Mouse (Mus musculus) left cerebral cortex, postnatal 4 days (tissue): ENCODE data around the gene Ogfod3. TPM values are rescaled to one million over a fixed set of nuclear protein-coding genes. Genes with fewer than 3 reads are reported as not detected.

Experiments
- DNase-seq: peaks from one replicate; pipeline ENCODE4 v3.0.0-alpha.2; 2022
- intact Hi-C: fragments of 180-260 bp; cut with DNase I; formaldehyde crosslinking; loops from one replicate; pipeline ENCODE4 v1.15.1; 2025
- total RNA-seq, 2 experiments: library from RNA; stranded (reverse); gene quantifications; 2 replicates each; pipeline ENCODE4 v1.2.3; 2021

Ogfod3 gene
- total RNA-seq, 2 experiments from 2014 or later: 7.7 to 8.0 TPM

- no peak for DNase-seq
- intact Hi-C loops: no loop called here
These were observed 3.7 kb downstream of the Ogfod3 start for GRCm38 (mm10) chr11:121200781-121201180.

- no peak for DNase-seq
- intact Hi-C loops: no loop called here
These were observed 4.7 kb downstream of the Ogfod3 start for GRCm38 (mm10) chr11:121199851-121200250.

GRCm38 (mm10) chr11:121198622-121199021 lies 5.9 kb downstream of the Ogfod3 start:
- DNase-seq: no peak
- intact Hi-C loops: no loop called here

DNA sequence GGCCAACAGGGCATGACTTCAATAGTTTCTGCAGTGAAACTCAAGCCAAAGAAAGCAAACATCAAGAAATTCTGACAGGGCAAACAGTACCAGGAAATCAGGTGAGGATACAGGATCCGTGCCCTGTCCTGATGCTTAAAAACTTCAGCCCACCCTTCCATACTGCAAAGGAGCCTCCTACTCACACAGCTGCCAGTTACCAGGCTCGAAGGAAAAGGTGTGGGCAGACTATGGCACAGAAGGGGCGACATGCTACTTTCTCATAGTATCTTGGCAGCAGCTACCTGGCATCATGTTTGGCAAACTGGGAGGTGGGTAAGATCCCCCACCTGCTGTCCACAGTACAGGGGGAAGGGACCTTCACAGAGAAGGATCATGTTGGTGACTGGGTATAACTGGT lies 11.1 kb downstream of the Ogfod3 start:
- intact Hi-C loops: no loop called here
- DNase-seq: no peak

DNA sequence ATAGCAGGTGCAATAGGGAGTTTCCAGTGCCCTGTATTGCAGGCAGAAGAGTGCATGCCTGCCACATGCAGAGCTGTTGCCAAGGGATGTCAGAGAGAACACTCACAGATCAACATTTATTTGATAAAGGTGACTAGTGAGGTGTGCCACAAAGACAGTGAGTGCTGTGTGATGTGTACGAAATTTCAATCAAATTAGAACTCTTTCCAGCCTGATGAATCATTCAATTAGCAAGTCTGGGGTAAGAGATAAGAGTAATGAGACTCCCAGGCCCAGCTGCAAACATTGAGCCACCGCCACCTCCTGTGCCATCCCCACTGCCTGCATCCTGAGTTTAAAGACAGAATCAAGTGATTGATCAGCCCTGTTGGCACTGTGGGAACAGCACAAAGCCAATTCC lies 11.8 kb downstream of the Ogfod3 start:
- intact Hi-C loops: no loop called here
- DNase-seq: no peak

GRCm38 (mm10) chr11:121189681-121190080 lies 14.8 kb downstream of the Ogfod3 start:
- no peak for DNase-seq
- intact Hi-C loops: no loop called here

DNA sequence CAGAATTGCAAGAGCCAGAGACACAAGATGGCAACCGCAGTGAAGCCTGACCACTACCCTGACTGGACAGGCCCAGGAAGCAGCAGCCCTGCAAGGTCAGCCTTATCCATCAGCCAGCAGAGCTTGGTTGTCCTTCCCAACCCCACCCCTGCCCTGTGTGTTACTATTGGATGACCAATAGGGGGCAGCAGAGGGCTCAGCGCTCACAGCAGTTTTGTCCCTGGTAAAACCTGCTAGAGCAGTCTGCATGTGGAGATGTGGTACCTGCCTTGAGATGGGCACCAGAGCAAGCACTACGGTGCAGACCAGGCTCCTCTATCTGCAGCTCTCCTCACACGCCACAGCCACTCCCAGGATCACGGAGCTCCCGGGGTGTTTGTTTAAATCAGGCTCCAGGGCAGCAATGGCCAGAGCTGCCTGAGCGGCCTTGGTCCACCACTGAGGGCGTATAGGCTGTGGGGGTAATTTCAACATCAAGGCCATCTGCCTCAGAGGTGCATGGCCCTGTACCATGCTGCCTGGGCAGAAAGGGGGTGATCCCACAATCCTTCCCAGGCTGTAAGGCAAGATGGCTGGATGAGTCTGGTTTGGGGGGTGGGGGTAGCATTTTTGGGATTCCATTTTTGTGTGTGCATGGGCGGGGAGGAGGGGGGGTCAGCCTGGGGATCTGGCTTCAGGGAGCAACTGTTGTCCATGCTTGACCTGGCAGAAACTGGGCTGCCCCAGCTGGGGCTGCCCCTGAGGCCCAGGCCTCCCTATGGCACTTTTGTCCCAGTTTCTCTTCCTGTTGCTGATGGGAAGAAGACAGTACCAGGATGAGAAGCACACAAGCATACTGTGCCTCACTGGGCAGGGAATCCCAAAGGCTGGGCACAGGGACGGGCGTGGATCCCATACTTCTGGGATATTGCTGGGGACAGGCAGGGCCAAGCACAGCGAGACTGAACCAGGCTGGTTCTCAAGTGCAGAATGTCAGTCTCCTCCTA lies 27.9 kb downstream of the Ogfod3 start:
- DNase-seq: peak; percentile 61
- intact Hi-C loops: no loop called here

DNA sequence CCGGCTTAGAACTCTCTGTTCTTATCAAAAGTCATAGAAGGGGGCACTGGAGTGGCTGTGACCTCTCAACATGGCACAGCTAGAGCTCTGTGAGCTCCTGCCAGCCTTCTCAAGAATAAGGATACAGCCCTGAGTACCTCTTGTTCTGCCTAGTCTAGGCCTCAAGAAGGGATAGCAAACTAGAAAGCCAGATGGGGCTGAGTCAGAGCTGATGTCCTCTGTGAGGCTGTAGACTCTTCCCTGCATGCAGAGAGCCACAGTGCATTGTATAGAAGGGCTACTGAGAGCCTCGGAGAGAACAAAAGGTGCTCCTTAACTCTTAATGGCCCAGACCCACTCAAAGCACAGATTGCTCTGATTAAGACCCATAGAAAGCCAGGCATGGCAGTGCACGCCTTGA lies 30.3 kb downstream of the Ogfod3 start:
- DNase-seq: no peak
- intact Hi-C loops: no loop called here

DNA sequence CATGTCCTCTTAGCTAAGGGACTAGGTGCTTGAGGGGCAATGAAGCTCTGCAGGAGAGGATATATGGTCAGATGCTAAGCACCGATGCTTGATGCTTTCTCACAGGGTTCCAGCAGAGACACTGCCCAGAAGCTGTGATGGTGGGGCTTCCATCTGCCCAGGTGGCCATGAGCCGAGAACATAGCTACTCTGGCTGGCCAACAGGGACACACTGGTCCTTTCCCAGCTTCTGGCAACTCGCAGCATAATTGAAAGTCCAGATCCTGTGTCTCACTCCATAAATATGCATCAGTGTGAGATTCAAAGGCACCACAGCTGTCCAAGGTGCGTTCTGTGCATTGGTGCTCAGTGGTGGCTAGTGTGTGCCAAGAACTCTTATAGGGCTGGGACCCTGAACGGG lies 31.3 kb downstream of the Ogfod3 start:
- DNase-seq: no peak
- intact Hi-C loops: no loop called here

GRCm38 (mm10) chr11:121163751-121164150 lies 40.8 kb downstream of the Ogfod3 start:
- no peak for DNase-seq
- intact Hi-C loops: no loop called here

DNA sequence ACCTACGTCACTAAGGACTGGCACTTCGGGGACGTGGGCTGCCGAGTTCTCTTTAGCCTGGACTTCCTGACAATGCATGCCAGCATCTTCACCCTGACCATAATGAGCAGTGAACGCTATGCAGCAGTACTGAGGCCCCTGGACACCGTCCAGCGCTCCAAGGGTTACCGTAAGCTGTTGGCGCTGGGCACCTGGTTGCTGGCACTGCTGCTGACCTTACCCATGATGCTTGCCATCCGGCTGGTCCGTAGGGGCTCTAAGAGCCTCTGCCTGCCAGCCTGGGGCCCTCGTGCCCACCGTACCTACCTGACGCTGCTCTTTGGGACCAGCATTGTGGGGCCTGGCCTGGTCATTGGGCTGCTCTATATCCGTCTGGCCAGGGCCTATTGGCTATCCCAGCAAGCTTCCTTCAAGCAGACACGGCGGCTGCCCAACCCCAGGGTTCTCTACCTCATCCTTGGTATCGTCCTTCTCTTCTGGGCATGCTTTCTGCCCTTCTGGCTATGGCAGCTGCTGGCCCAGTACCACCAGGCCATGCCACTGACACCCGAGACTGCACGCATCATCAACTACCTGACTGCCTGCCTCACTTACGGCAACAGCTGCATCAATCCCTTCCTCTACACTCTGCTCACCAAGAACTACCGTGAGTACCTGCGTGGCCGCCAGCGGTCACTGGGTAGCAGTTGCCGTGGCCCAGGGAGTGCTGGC lies 43.7 kb downstream of the Ogfod3 start:
- intact Hi-C loops: no loop called here

GRCm38 (mm10) chr11:121159971-121160370 lies 44.5 kb downstream of the Ogfod3 start, which contains the start of gene Uts2r:
Uts2r (plus strand) TSS chr11:121160271.
- no peak for DNase-seq
- intact Hi-C loops: no loop called here

More for the DNA sequence above, 43.7 kb downstream of the Ogfod3 start:
- peak; percentile 35 for DNase-seq

- intact Hi-C loops: no loop called here
- peak; percentile 41 for DNase-seq
These were observed 48.1 kb downstream of the Ogfod3 start for GRCm38 (mm10) chr11:121156411-121156891.

GRCm38 (mm10) chr11:121154203-121154602 lies 50.3 kb downstream of the Ogfod3 start:
- DNase-seq: no peak
- intact Hi-C loops: no loop called here

DNA sequence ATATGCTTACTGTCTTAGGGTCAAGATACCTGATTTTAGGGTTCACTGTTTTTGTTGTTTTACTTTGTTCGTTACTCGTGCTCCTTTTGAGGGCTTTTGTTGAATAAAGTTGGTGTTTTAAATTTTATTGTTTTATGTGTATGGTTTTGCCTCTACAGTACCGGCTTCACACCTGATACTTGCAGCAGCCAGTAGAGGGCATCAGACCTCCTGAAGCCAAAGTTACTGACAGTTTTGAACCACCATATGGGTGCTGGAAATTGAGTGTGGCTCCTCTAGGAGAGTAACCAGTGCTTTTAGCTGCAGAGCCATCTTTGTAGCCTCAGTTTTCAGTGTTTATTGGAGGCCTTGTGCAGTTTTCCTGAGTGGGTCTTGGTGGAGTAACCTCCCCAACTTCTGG lies 56.3 kb downstream of the Ogfod3 start:
- intact Hi-C loops: no loop called here

DNA sequence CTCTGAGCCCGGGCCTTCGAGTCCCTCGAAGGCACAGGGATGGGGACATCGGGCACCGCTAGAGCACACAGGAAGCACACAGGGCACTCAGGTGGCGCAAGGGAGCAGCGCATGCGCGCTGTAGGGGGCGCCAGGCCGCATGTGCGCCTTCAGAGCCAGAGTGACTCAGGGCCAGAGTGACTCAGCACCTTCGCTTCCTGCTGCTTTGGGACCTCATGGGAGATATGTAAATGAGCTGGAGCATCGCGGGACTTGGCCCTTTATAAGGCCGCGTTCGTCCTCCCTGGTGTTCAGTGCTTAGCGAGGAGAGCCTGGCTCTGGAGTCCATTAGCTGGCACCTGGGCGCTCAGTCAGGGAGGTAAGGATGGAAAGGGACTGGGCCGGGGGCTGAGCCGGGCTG lies 58.6 kb downstream of the Ogfod3 start, which contains the start of gene Tex19.1:
TSS of gene Tex19.1 (plus strand) at position 279 of the 400 bp plus-strand sequence.
- intact Hi-C loops: no loop called here
- no peak for DNase-seq

More for the DNA sequence above, 56.3 kb downstream of the Ogfod3 start:
- DNase-seq: no peak

- DNase-seq: no peak
- intact Hi-C loops: no loop called here
These were observed 61.0 kb downstream of the Ogfod3 start for GRCm38 (mm10) chr11:121143325-121144015.

- intact Hi-C loops: no loop called here
These were observed 65.8 kb downstream of the Ogfod3 start for GRCm38 (mm10) chr11:121138732-121139131.

GRCm38 (mm10) chr11:121137682-121138081 lies 66.8 kb downstream of the Ogfod3 start:
- intact Hi-C loops: no loop called here
- no peak for DNase-seq

More at GRCm38 (mm10) chr11:121138732-121139131, 65.8 kb downstream of the Ogfod3 start:
- peak; percentile 14 for DNase-seq

GRCm38 (mm10) chr11:121134600-121134999 lies 69.9 kb downstream of the Ogfod3 start:
- intact Hi-C loops: no loop called here

DNA sequence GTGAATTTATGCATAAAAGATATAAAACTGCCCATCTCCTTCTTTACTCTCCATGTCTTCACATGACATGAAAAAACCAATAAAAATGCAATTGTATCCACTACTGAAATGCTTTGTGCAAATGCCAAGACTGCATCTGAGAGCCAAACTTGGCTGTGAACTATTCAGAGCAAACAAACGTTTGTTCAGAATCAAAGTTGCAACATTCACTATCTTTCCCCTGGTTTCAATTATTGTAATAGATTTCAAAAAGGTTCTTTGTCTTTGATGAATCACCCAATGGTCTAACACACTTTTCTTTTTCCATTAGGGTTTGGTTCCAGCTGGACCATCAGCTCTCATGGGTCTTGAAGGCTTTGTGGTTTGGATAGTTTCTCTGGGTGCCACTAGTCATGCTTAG lies 74.9 kb downstream of the Ogfod3 start:
- DNase-seq: no peak

More at GRCm38 (mm10) chr11:121134600-121134999, 69.9 kb downstream of the Ogfod3 start:
- no peak for DNase-seq

More for the DNA sequence above, 74.9 kb downstream of the Ogfod3 start:
- intact Hi-C loops: no loop called here
